Mouse (Mus musculus) lung, postnatal 14 days (tissue): ENCODE measurements around the gene Pagr1b.

Source experiments
- DNase-seq: peaks from one replicate; pipeline ENCODE4 v3.0.0; 2021

The Pagr1b gene

GRCm38 (mm10) chr7:126988816-126989215 lies 27.5 kb downstream of the Pagr1b start:
- no peak for DNase-seq

- DNase-seq, result peak; percentile 49
These were observed 30.0 kb downstream of the Pagr1b start for GRCm38 (mm10) chr7:126986319-126986718.

GRCm38 (mm10) chr7:126984667-126985444 lies 31.4 kb downstream of the Pagr1b start:
- peak; percentile 32 for DNase-seq

GRCm38 (mm10) chr7:126983113-126983512 lies 33.2 kb downstream of the Pagr1b start:
- DNase-seq, result no peak

GRCm38 (mm10) chr7:126982054-126982453 lies 34.2 kb downstream of the Pagr1b start:
- no peak for DNase-seq

- DNase-seq, result no peak
These were observed 34.7 kb downstream of the Pagr1b start for GRCm38 (mm10) chr7:126981601-126982000.

- no peak for DNase-seq
These were observed 37.4 kb downstream of the Pagr1b start for GRCm38 (mm10) chr7:126978841-126979240.

- DNase-seq, result peak; percentile 9
These were observed 39.3 kb downstream of the Pagr1b start for GRCm38 (mm10) chr7:126976878-126977459.

GRCm38 (mm10) chr7:126975950-126976866 lies 40.1 kb downstream of the Pagr1b start, which contains the start of gene Cdiptos:
TSS of gene Cdiptos (minus strand) at chr7:126976098.
- DNase-seq, result peak; percentile 99

- no peak for DNase-seq
These were observed 40.6 kb downstream of the Pagr1b start, which contains the start of gene Cdipt for GRCm38 (mm10) chr7:126975893-126975949. TSS of gene Cdipt (plus strand) at chr7:126975914.

GRCm38 (mm10) chr7:126975493-126975892 lies 40.8 kb downstream of the Pagr1b start:
- DNase-seq, result peak; percentile 7

- DNase-seq, result no peak
These were observed 48.9 kb downstream of the Pagr1b start for GRCm38 (mm10) chr7:126967361-126967760.

- DNase-seq, result no peak
These were observed 50.7 kb downstream of the Pagr1b start for GRCm38 (mm10) chr7:126965568-126965967.

- DNase-seq, result peak; percentile 65
These were observed 52.6 kb downstream of the Pagr1b start for GRCm38 (mm10) chr7:126963548-126964286.

GRCm38 (mm10) chr7:126961965-126962364 lies 54.3 kb downstream of the Pagr1b start:
- no peak for DNase-seq

GRCm38 (mm10) chr7:126961095-126961494 lies 55.2 kb downstream of the Pagr1b start:
- DNase-seq, result no peak

GRCm38 (mm10) chr7:126959780-126960179 lies 56.5 kb downstream of the Pagr1b start:
- no peak for DNase-seq

GRCm38 (mm10) chr7:126955125-126955524 lies 61.2 kb downstream of the Pagr1b start:
- DNase-seq, result no peak

- no peak for DNase-seq
These were observed 63.6 kb downstream of the Pagr1b start for GRCm38 (mm10) chr7:126952646-126953045.

- DNase-seq, result no peak
These were observed 64.5 kb downstream of the Pagr1b start for GRCm38 (mm10) chr7:126951741-126952140.
